Mouse (Mus musculus) adrenal gland, postnatal 36 days (tissue): ENCODE data around the gene Naa50. TPM values are rescaled to one million over a fixed set of nuclear protein-coding genes. Genes with fewer than 3 reads are reported as not detected.

Experiments used
- DNase-seq, 2 experiments: peaks; one replicate each; pipeline ENCODE4 v3.0.0; 2021; ENCODE audit warnings: mixed read lengths in 1 of 2
- total RNA-seq, 2 experiments: library from RNA; stranded (reverse); gene quantifications; 2 replicates each; pipeline ENCODE4 v1.2.3; 2021

The Naa50 gene
- total RNA-seq, 2 experiments from 2014 or later, result 84.6 to 99.1 TPM

- DNase-seq, result no peak
Measured at GRCm38 (mm10) chr16:44200146-44200545, 60.5 kb downstream of the Naa50 start.

- no peak for DNase-seq
Measured at GRCm38 (mm10) chr16:44204331-44204730, 64.7 kb downstream of the Naa50 start.

GRCm38 (mm10) chr16:44205973-44206372, 66.3 kb downstream of the Naa50 start:
- no peak for DNase-seq

GRCm38 (mm10) chr16:44210156-44211053, 70.8 kb downstream of the Naa50 start:
- DNase-seq, result no peak

GRCm38 (mm10) chr16:44211054-44211414, 71.4 kb downstream of the Naa50 start:
- no peak for DNase-seq

GRCm38 (mm10) chr16:44212703-44213102, 73.1 kb downstream of the Naa50 start:
- no peak for DNase-seq

Other genes starting within 250 kb of the Naa50 start
- 10 to 100 TPM; 32.4 to 42.9 TPM for gene Qtrt2, start 213.0 kb upstream of the Naa50 start, total RNA-seq
- 1 to 10 TPM in 1 of 2 experiments, under 1 TPM in 1; 0.56 to 1.0 TPM for gene Zdhhc23, start 160.0 kb upstream of the Naa50 start, total RNA-seq
- gene Gramd1c, start 76.5 kb upstream of the Naa50 start, total RNA-seq, result 1 to 10 TPM; 1.3 to 1.5 TPM
- 100 to 1,000 TPM; 145 to 153 TPM for gene Atp6v1a, start 125 bp upstream of the Naa50 start, total RNA-seq
- gene Usf3, start 33.4 kb downstream of the Naa50 start, total RNA-seq, result 10 to 100 TPM; 22.9 to 25.6 TPM
- 1 to 10 TPM; 6.4 to 7.6 TPM for gene Sidt1, start 193.4 kb downstream of the Naa50 start, total RNA-seq
- gene Spice1, start 207.3 kb downstream of the Naa50 start, total RNA-seq, result 10 to 100 TPM; 22.8 to 25.2 TPM